Comparison of ENCODE assay signal across 13 mouse cellular contexts in the genomic region with DNA sequence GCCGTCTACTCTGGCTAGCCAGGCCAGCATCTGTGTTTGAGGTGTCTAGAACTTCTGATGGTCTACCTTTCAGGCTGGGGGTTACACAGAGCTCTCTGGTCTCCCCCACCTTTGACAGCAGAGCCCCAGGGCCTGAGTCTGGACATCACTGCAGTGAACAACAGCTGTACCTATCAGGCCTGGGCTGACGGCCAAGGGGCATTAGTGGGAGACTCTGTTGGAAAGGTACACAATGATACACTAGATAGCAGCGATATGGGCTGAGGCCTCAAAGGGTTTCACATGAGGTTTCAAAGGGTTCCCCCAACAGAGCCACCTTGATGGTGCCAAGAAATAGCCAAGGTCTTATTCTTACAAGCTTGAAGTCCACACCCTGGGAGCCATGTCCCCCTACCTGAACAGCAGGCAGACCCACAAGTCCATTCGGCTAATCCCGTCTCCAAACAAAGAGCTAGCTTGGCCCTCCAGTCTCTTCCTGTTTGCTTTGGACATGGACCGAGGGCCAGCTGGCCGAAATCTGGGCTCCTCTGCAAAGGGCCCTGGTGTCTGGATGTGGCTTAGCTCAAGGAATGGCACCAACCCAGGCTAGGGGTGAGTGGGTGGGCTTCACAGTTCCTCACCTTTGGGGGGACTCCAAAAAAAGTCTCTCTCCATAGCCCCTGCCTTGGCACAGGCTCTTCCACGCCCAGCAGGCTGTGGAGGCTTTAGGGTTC. TPM values are rescaled to one million over a fixed set of nuclear protein-coding genes. Genes with fewer than 3 reads are reported as not detected.
A peak's percentile ranks its signal among the peaks of the same experiment; 100 is the strongest.
DNase-seq lines count a peak whose midpoint lies in the region; ATAC-seq and TF ChIP-seq lines count a peak whose summit lies in the region.
"Had no signal": no experiment of that assay in that cellular context is flagged by ENCODE, and none has a peak within 500 bp of the region (broad histone marks: within the 10 kb centered on the region; RNA-seq: fewer than 3 reads in every experiment).

No protein-coding gene starts in this region.

- H3K4me1 ChIP-seq in heart, embryonic 12.5 days (replicated peaks), result peaks cover 30% of the 10 kb centered on the region
- H3K4me1 ChIP-seq in intestine, postnatal 0 days (replicated peaks; ENCODE audit: control insufficient read depth, insufficient read depth, low read length), result 0 out of 2 replicates have a peak, but pooled peaks cover 2% of the 10 kb centered on the region
- H3K4me1 ChIP-seq in stomach, embryonic 16.5 days (ENCODE audit: control insufficient read depth, insufficient read depth, low read length), result 0 out of 2 replicates have a peak, but pooled peaks cover 11% of the 10 kb centered on the region

- peak; percentile 22; the same call in 1 of the 2 replicates for ATAC-seq in heart, embryonic 12.5 days (ENCODE audit: insufficient number of reproducible peaks, low FRiP score)
- ATAC-seq in intestine, postnatal 0 days, result no peak
- peak; percentile 46; the same call in 1 of the 2 replicates for ATAC-seq in stomach, embryonic 16.5 days (ENCODE audit: insufficient read depth, low FRiP score)
- ATAC-seq: midbrain, embryonic 15.5 days had no signal

- 57% methylated on average over 8 of the region's 8 CpGs for WGBS in heart, embryonic 12.5 days
- 46% methylated on average over 8 of the region's 8 CpGs for WGBS in intestine, postnatal 0 days
- WGBS in stomach, embryonic 16.5 days, result 55% methylated on average over 8 of the region's 8 CpGs

- H3K36me3 ChIP-seq in heart, embryonic 12.5 days, result no peaks in the 10 kb centered on the region
- peaks cover 9% of the 10 kb centered on the region; the same call in 1 of the 2 replicates for H3K36me3 ChIP-seq in intestine, postnatal 0 days (ENCODE audit: control insufficient read depth, insufficient read depth)
- H3K36me3 ChIP-seq in stomach, embryonic 16.5 days (ENCODE audit: control insufficient read depth, insufficient read depth, low read length), result no peaks in the 10 kb centered on the region
- H3K36me3 ChIP-seq: heart, embryonic 15.5 days; midbrain, embryonic 15.5 days; neural tube, embryonic 12.5 days had no signal

- H3K4me2 ChIP-seq in heart, embryonic 12.5 days, result no peak overlapping the region
- peak overlapping the region; percentile 79 for H3K4me2 ChIP-seq in intestine, postnatal 0 days (replicated peaks; ENCODE audit: low read depth)
- H3K4me2 ChIP-seq in stomach, embryonic 16.5 days (ENCODE audit: low read depth, low read length), result peak overlapping the region; percentile 17; the same call in 1 of the 2 replicates
- H3K4me2 ChIP-seq: heart, embryonic 15.5 days; midbrain, embryonic 15.5 days; neural tube, embryonic 12.5 days had no signal

- H3K9me3 ChIP-seq in heart, embryonic 12.5 days (replicated peaks), result no peaks in the 10 kb centered on the region
- H3K9me3 ChIP-seq in intestine, postnatal 0 days (ENCODE audit: control insufficient read depth), result no peaks in the 10 kb centered on the region
- no peaks in the 10 kb centered on the region for H3K9me3 ChIP-seq in stomach, embryonic 16.5 days (replicated peaks; ENCODE audit: control insufficient read depth, low read length)
- H3K9me3 ChIP-seq: heart, embryonic 15.5 days; midbrain, embryonic 15.5 days; neural tube, embryonic 12.5 days had no signal

- H3K4me3 ChIP-seq in heart, embryonic 12.5 days, result no peak overlapping the region
- no peak overlapping the region for H3K4me3 ChIP-seq in intestine, postnatal 0 days (ENCODE audit: low read depth, low read length)
- no peak overlapping the region for H3K4me3 ChIP-seq in stomach, embryonic 16.5 days (replicated peaks; ENCODE audit: low read length)
- H3K4me3 ChIP-seq: heart, embryonic 15.5 days; midbrain, embryonic 15.5 days; neural tube, embryonic 12.5 days had no signal

- TF ChIP-seq CTCF in intestine, postnatal 0 days (IDR thresholded peaks at IDR 0.05; ENCODE audit: low read depth), result no peak

- H3K27ac ChIP-seq in heart, embryonic 12.5 days (ENCODE audit: poor library complexity, severe bottlenecking), result no peak overlapping the region
- H3K27ac ChIP-seq in intestine, postnatal 0 days (ENCODE audit: low read depth, low read length), result no peak overlapping the region
- H3K27ac ChIP-seq in stomach, embryonic 16.5 days (ENCODE audit: low read length), result peak overlapping the region; percentile 55
- H3K27ac ChIP-seq: heart, embryonic 15.5 days; midbrain, embryonic 15.5 days; neural tube, embryonic 12.5 days had no signal

- DNase-seq in ovary, adult 18-20 months (ENCODE audit: low spot score), result peak; percentile 27
- no peak for DNase-seq in ovary, postnatal 36 days (ENCODE audit: low spot score)
- DNase-seq in adrenal gland, postnatal 10 days, result no peak
- DNase-seq in frontal cortex, postnatal 10 days (ENCODE audit: low spot score in 2 of 2), result no peak
- DNase-seq: cerebellum, adult 11-12 months; lung, postnatal 4 days; thymus, postnatal 14 days had no signal

- H3K27me3 ChIP-seq in heart, embryonic 12.5 days (replicated peaks), result peaks cover 8% of the 10 kb centered on the region
- H3K27me3 ChIP-seq in intestine, postnatal 0 days (replicated peaks; ENCODE audit: control insufficient read depth, insufficient read depth, low read length), result no peaks in the 10 kb centered on the region
- H3K27me3 ChIP-seq in stomach, embryonic 16.5 days (ENCODE audit: control insufficient read depth, insufficient read depth, low read length), result no peaks in the 10 kb centered on the region

- no peak overlapping the region for H3K9ac ChIP-seq in heart, embryonic 12.5 days
- H3K9ac ChIP-seq in intestine, postnatal 0 days (ENCODE audit: low read depth, low read length), result 0 out of 2 replicates have a peak overlapping the region, but pooled peaks have one; percentile 17
- H3K9ac ChIP-seq in stomach, embryonic 16.5 days (ENCODE audit: low read length), result no peak overlapping the region
- H3K9ac ChIP-seq: heart, embryonic 15.5 days; midbrain, embryonic 15.5 days; neural tube, embryonic 12.5 days had no signal

RNA-seq across cellular contexts. Expression of gene Anpep, which starts 16.6 kb away (rescaled TPM):
- 6.7 and 9.7 TPM in 2 replicates for polyA plus RNA-seq in heart, embryonic 12.5 days (2016; fragmentation: Nextera tagmentation; extraction: Ambion mirVana)
- 476 and 488 TPM in 2 replicates for polyA plus RNA-seq in intestine, postnatal 0 days (2015; fragmentation: Nextera tagmentation; extraction: Ambion mirVana)
- polyA plus RNA-seq in stomach, embryonic 16.5 days (2015; fragmentation: Nextera tagmentation; extraction: Ambion mirVana), result 54.7 and 59.3 TPM in 2 replicates
- 10 to 100 TPM; 33.0 to 41.3 TPM for total RNA-seq in adrenal gland, postnatal 10 days (2021)

RNA-seq across cellular contexts. Expression of gene Mesp2, which starts 33.7 kb away (rescaled TPM):
- polyA plus RNA-seq in heart, embryonic 12.5 days (2016; fragmentation: Nextera tagmentation; extraction: Ambion mirVana), result 0.17 and 0.37 TPM in 2 replicates
- polyA plus RNA-seq in intestine, postnatal 0 days (2015; fragmentation: Nextera tagmentation; extraction: Ambion mirVana), result 1.7 and 1.9 TPM in 2 replicates
- polyA plus RNA-seq in stomach, embryonic 16.5 days (2015; fragmentation: Nextera tagmentation; extraction: Ambion mirVana), result 1.3 TPM in 2 replicates
- total RNA-seq in adrenal gland, postnatal 10 days (2021), result under 1 TPM; 0.39 to 0.79 TPM

RNA-seq across cellular contexts. Expression of gene Mesp1, which starts 50.7 kb away (rescaled TPM):
- polyA plus RNA-seq in heart, embryonic 12.5 days (2016; fragmentation: Nextera tagmentation; extraction: Ambion mirVana), result not detected in 2 replicates
- polyA plus RNA-seq in intestine, postnatal 0 days (2015; fragmentation: Nextera tagmentation; extraction: Ambion mirVana), result 0.21 and 0.27 TPM in 2 replicates
- 0.17 TPM in 1 of 2 replicates, not detected in the other for polyA plus RNA-seq in stomach, embryonic 16.5 days (2015; fragmentation: Nextera tagmentation; extraction: Ambion mirVana)
- not detected for total RNA-seq in adrenal gland, postnatal 10 days (2021)
- polyA plus RNA-seq: heart, embryonic 15.5 days; midbrain, embryonic 15.5 days; neural tube, embryonic 12.5 days had no signal
